Mouse (Mus musculus) forebrain, embryonic 11.5 days (tissue): ENCODE data around the gene Taok2. TPM values are rescaled to one million over a fixed set of nuclear protein-coding genes. Genes with fewer than 3 reads are reported as not detected.

Experiments used
- ATAC-seq: fragments of 200-750 bp; cut with Nextera tagmentation; replicated peaks from 2 replicates; pipeline ENCODE4 v1.8.0; 2017; ENCODE audit warnings: moderate TSS enrichment; ENCODE audit not compliant: low FRiP score
- DNase-seq: peaks from one replicate; pipeline ENCODE4 v3.0.0-alpha.2; 2017; ENCODE audit warnings: low spot score
- H3K27ac ChIP-seq: fragments of 300-500 bp; sonication (generic); 2 replicates; pipeline ENCODE4 v1.5.1; 2014; ENCODE audit warnings: low read depth, low read length
- H3K27me3 ChIP-seq: fragments of 300-500 bp; sonication (generic); 2 replicates; pipeline ENCODE4 v1.6.1; 2014; ENCODE audit warnings: mild to moderate bottlenecking, low read length, mixed read lengths; ENCODE audit not compliant: control insufficient read depth, insufficient read depth
- H3K36me3 ChIP-seq: fragments of 300-500 bp; sonication (generic); 2 replicates; pipeline ENCODE4 v1.6.1; 2014; ENCODE audit warnings: mild to moderate bottlenecking, low read length, moderate library complexity, mixed read lengths; ENCODE audit not compliant: control insufficient read depth, insufficient read depth
- H3K4me1 ChIP-seq: fragments of 300-500 bp; sonication (generic); replicated peaks from 2 replicates; pipeline ENCODE4 v1.6.1; 2014; ENCODE audit warnings: low read length, mixed read lengths; ENCODE audit not compliant: control insufficient read depth, insufficient read depth
- H3K4me2 ChIP-seq: fragments of 300-500 bp; sonication (generic); 2 replicates; pipeline ENCODE4 v1.6.1; 2014; ENCODE audit warnings: low read depth, mild to moderate bottlenecking, low read length, moderate library complexity, mixed read lengths; ENCODE audit not compliant: severe bottlenecking
- H3K4me3 ChIP-seq: fragments of 300-500 bp; sonication (generic); 2 replicates; pipeline ENCODE4 v1.5.1; 2014; ENCODE audit warnings: low read depth, low read length
- H3K9ac ChIP-seq: fragments of 300-500 bp; sonication (generic); 2 replicates; pipeline ENCODE4 v1.6.1; 2014; ENCODE audit warnings: low read length
- H3K9me3 ChIP-seq: fragments of 300-500 bp; sonication (generic); 2 replicates; pipeline ENCODE4 v1.6.1; 2016; ENCODE audit warnings: low read length, mixed read lengths; ENCODE audit not compliant: control insufficient read depth
- WGBS: fragments of 180-500 bp; shearing (Covaris S2); extraction: QIAGEN DNeasy Blood & Tissue Kit; methylation state at CpG from one replicate; pipeline ENCODE4 v1.1.7; 2014; 5-methylcytosine and 5-hydroxymethylcytosine counted together
- polyA plus RNA-seq: library from polyadenylated mRNA; unstranded; fragments of >200 nt; fragmentation: Nextera tagmentation; extraction: Ambion mirVana; gene quantifications from 2 replicates; pipeline ENCODE4 v1.2.1, GENCODE M21; 2014

Taok2 gene
- polyA plus RNA-seq, 1 experiment from 2014 or later = 43.4 TPM

- Histone ChIP-seq H3K36me3 (no peaks in the 10 kb centered on the region), H3K4me1 (peaks cover 1% of the 10 kb centered on the region; the same call in 1 of the 2 replicates), H3K9me3 (no peaks in the 10 kb centered on the region), H3K9ac (no peak overlapping the region), H3K4me2 (no peak overlapping the region), H3K27me3 (0 out of 2 replicates have a peak, but pooled peaks cover 2% of the 10 kb centered on the region), H3K27ac (no peak overlapping the region), H3K4me3 (no peak overlapping the region)
- no peak for ATAC-seq
- WGBS = 83% methylated on average over 7 of the region's 7 CpGs
- DNase-seq = no peak
Measured at GRCm38 (mm10) chr7:126817595-126817994, 66.9 kb downstream of the Taok2 start.

GRCm38 (mm10) chr7:126816494-126816893 lies 68.0 kb downstream of the Taok2 start:
- Histone ChIP-seq H3K4me2 (no peak overlapping the region), H3K36me3 (no peaks in the 10 kb centered on the region), H3K4me1 (no peaks in the 10 kb centered on the region), H3K9me3 (no peaks in the 10 kb centered on the region), H3K27me3 (no peaks in the 10 kb centered on the region), H3K9ac (no peak overlapping the region), H3K27ac (no peak overlapping the region), H3K4me3 (no peak overlapping the region)
- ATAC-seq (no peak), DNase-seq (no peak)
- 91% methylated on average over 8 of the region's 8 CpGs for WGBS

DNA sequence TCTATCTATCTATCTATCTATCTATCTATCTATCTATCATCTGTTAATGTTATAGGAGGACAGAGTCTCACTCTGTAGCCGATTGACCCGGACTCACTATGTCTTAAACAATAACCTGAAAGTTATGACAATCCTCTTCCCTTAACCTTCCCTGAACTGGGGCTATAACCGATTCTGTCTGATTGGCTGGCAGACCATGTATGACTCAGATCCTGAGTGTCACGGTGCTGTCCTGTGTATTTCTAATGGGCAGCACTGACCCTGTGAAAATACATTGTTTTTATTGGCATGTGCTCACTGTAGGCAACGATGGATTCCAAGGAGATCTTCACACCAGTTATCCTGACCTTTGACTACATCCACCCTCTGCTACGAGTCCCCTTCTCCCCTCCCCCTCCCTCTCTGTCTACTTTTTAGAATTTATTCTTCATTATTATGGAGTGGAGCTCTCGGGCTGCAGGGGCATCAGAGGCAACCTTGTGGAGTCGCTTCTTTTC lies 68.7 kb downstream of the Taok2 start:
- Histone ChIP-seq H3K27ac (no peak overlapping the region), H3K4me2 (no peak overlapping the region), H3K27me3 (no peaks in the 10 kb centered on the region), H3K36me3 (no peaks in the 10 kb centered on the region), H3K4me3 (no peak overlapping the region), H3K9me3 (no peaks in the 10 kb centered on the region), H3K4me1 (no peaks in the 10 kb centered on the region), H3K9ac (no peak overlapping the region)
- no peak for ATAC-seq
- WGBS = 64% methylated on average over 8 of the region's 8 CpGs
- DNase-seq = peak; percentile 31

Other genes with a start within 250 kb of the Taok2 start
- 53.6 and 72.3 TPM in 2 replicates for gene Sgf29, start 235.4 kb downstream of the Taok2 start, polyA plus RNA-seq
- 0.21 and 0.52 TPM in 2 replicates for gene Sult1a1, start 208.3 kb downstream of the Taok2 start, polyA plus RNA-seq
- gene Bola2, start 189.3 kb downstream of the Taok2 start, polyA plus RNA-seq = 162 and 167 TPM in 2 replicates
- 11.2 and 13.1 TPM in 2 replicates for gene Slx1b, start 188.9 kb downstream of the Taok2 start, polyA plus RNA-seq
- 39.0 and 45.8 TPM in 2 replicates for gene Coro1a, start 176.9 kb downstream of the Taok2 start, polyA plus RNA-seq
- gene Mapk3, start 125.1 kb downstream of the Taok2 start, polyA plus RNA-seq = 40.1 and 50.6 TPM in 2 replicates
- 1.5 and 1.9 TPM in 2 replicates for gene Gdpd3, start 118.4 kb downstream of the Taok2 start, polyA plus RNA-seq
- gene Ypel3, start 107.7 kb downstream of the Taok2 start, polyA plus RNA-seq = 63.9 and 80.5 TPM in 2 replicates
- 0.28 and 0.61 TPM in 2 replicates for gene Tbx6, start 103.2 kb downstream of the Taok2 start, polyA plus RNA-seq
- gene Ppp4c, start 92.2 kb downstream of the Taok2 start, polyA plus RNA-seq = 348 and 392 TPM in 2 replicates
- 10.2 and 10.6 TPM in 2 replicates for gene Fam57b, start 87.0 kb downstream of the Taok2 start, polyA plus RNA-seq
- gene 4930451I11Rik, start 53.1 kb downstream of the Taok2 start, polyA plus RNA-seq = not detected in 2 replicates
- gene Doc2a, start 37.3 kb downstream of the Taok2 start, polyA plus RNA-seq = 9.3 and 11.2 TPM in 2 replicates
- 29.9 and 38.8 TPM in 2 replicates for gene Hirip3, start 22.7 kb downstream of the Taok2 start, polyA plus RNA-seq
- 117 and 118 TPM in 2 replicates for gene Ino80e, start 22.3 kb downstream of the Taok2 start, polyA plus RNA-seq
- 21.3 and 24.4 TPM in 2 replicates for gene Tmem219, start 38.2 kb upstream of the Taok2 start, polyA plus RNA-seq
- gene Kctd13, start 44.2 kb upstream of the Taok2 start, polyA plus RNA-seq = 26.5 and 28.8 TPM in 2 replicates
- gene Asphd1, start 64.9 kb upstream of the Taok2 start, polyA plus RNA-seq = 0.25 and 0.40 TPM in 2 replicates
- 6.3 and 6.7 TPM in 2 replicates for gene Sez6l2, start 65.9 kb upstream of the Taok2 start, polyA plus RNA-seq
- gene Cdipt, start 91.2 kb upstream of the Taok2 start, polyA plus RNA-seq = 68.0 and 78.7 TPM in 2 replicates
- 0.88 and 1.4 TPM in 2 replicates for gene Cdiptos, start 91.4 kb upstream of the Taok2 start, polyA plus RNA-seq
- gene Mvp, start 129.9 kb upstream of the Taok2 start, polyA plus RNA-seq = 3.9 and 4.4 TPM in 2 replicates
- gene Pagr1b, start 131.8 kb upstream of the Taok2 start, polyA plus RNA-seq = not detected in 2 replicates
- 60.5 and 72.4 TPM in 2 replicates for gene Pagr1a, start 132.6 kb upstream of the Taok2 start, polyA plus RNA-seq
- 60.9 and 64.7 TPM in 2 replicates for gene Gm42742, start 136.4 kb upstream of the Taok2 start, polyA plus RNA-seq
- gene Prrt2, start 136.5 kb upstream of the Taok2 start, polyA plus RNA-seq = 9.6 and 10.3 TPM in 2 replicates
- gene Maz, start 142.3 kb upstream of the Taok2 start, polyA plus RNA-seq = 106 and 132 TPM in 2 replicates
- gene Kif22, start 157.8 kb upstream of the Taok2 start, polyA plus RNA-seq = 207 and 208 TPM in 2 replicates
- not detected in 2 replicates for gene Zg16, start 202.6 kb upstream of the Taok2 start, polyA plus RNA-seq
- gene AI467606, start 206.7 kb upstream of the Taok2 start, polyA plus RNA-seq = 0.47 and 0.85 TPM in 2 replicates
- 5.4 and 5.5 TPM in 2 replicates for gene Qprt, start 237.5 kb upstream of the Taok2 start, polyA plus RNA-seq